Mouse (Mus musculus): ENCODE data around the gene Pdzd3. TPM values are rescaled to one million over a fixed set of nuclear protein-coding genes. Genes with fewer than 3 reads are reported as not detected.
A peak's percentile ranks its signal among the peaks of the same experiment; 100 is the strongest.

The Pdzd3 gene
- total RNA-seq, 2 experiments from 2014 or later = 0.75 to 0.81 TPM

- DNase-seq (ENCODE audit: low spot score in 2 of 2) = no peak
Observed at GRCm38 (mm10) chr9:44253441-44253840, 2.2 kb upstream of the Pdzd3 start.

DNA sequence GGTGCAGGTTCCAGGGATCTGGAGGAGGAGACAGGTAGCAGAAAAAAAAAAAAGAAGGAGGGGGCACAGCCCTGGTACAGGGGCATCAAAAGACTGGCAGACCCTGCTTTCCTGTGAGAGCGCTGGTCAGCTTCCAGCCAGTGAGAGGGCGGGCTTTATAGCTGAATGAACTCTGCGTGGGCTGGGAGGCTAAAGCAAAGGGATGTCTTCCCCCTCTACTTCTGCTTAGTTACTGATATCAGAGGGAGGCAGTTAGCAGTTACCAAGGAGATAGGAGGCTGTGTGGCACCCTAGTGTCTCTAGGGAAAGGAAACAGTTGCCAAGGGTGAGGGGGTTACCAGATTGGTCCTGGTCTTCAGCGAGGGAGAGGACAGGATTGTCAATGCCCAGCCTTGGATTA lies 826 bp downstream of the Pdzd3 start:
- DNase-seq (ENCODE audit: low spot score in 2 of 2) = no peak

- DNase-seq (ENCODE audit: low spot score in 2 of 2) = peak; percentile 60 to 72
Observed at GRCm38 (mm10) chr9:44249181-44250146, 1.8 kb downstream of the Pdzd3 start.

DNA sequence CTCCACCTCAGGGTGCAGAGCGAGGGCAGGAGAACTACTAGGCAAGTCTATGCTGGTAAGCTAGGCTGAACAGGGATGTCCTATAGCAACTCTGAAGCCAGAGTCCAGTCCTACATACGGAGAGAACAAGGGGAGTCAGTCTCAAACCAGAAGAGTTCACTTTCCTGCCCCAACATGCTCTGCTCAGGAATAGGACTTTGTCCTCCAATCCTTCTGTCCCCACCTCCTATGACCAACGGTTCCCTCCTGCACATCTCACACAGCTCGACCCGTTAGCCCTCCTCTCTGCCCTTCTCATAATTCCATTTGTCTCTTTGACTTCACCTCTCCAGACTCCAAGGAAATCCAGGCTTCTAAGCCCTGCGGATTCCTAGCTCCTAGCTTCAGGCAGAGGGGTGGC lies 3.4 kb downstream of the Pdzd3 start:
- no peak for DNase-seq (ENCODE audit: low spot score in 2 of 2)

DNA sequence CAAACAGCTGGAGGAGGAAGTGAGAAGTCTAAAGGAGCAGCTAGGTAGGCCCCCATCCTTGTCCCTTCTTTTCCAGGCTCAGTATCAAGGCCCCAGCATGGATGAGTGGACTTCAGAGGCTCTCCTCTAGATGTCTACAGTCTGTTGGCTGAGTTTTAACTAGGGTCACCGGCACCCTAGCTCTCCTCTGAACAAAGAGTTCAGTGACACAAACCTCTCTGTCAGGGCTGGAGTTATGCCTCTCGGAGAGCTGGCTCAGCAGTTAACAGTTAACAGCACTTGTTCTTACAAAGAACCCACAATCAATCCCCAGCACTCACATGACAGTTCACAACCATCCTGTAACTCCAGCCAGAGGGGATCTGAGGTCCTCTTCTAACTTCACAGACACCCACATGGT lies 7.7 kb downstream of the Pdzd3 start:
- DNase-seq (ENCODE audit: low spot score in 2 of 2) = no peak

DNA sequence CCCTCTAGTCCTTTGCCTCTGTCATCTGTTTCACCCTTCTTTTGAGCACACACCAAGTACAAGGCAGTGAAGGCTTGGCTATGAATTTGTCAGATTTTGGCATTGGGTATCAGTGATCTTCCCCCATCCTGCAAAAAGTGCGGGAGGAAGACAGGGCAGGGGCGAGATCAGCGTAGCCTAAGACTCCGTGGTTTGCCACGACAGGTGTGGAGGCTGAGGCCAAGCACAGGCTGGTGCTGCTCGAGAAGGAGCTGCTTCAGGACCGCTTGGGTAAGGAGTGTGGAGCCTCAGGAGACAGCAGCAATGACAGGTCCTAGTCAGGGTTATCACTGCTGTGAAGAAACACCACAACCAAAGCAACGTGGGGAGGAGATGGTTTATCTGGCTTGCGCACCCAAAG lies 9.9 kb downstream of the Pdzd3 start:
- DNase-seq (ENCODE audit: low spot score in 2 of 2) = no peak

- no peak for DNase-seq (ENCODE audit: low spot score in 2 of 2)
Observed at GRCm38 (mm10) chr9:44240911-44241310, 10.4 kb downstream of the Pdzd3 start.

DNA sequence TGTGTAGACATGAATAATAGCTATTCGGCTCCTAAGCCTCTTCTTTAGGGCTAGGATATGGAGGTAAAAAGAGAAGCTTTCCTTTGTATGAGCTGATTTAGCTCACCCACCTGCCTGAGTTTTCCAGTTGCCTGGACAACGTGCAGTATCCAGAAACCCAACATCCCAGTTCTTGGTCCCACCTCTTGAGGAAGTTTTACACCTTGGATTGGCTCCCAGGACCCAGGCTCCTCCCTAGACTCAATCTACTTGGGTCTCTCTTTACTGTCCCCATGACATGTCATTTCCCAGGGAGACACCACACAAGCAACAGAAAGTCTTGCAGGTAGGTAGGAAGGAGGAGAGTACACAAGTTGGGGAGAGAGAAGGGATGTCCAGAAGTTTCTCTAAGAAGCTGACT lies 10.9 kb downstream of the Pdzd3 start, which contains the start of gene Ccdc153:
Ccdc153 (plus strand) TSS at position 278 of the 400 bp plus-strand sequence.
- no peak for DNase-seq (ENCODE audit: low spot score in 2 of 2)

GRCm38 (mm10) chr9:44239447-44239846 lies 11.8 kb downstream of the Pdzd3 start:
- DNase-seq (ENCODE audit: low spot score in 2 of 2) = peak in 1 of 2 experiments; percentile 60

DNA sequence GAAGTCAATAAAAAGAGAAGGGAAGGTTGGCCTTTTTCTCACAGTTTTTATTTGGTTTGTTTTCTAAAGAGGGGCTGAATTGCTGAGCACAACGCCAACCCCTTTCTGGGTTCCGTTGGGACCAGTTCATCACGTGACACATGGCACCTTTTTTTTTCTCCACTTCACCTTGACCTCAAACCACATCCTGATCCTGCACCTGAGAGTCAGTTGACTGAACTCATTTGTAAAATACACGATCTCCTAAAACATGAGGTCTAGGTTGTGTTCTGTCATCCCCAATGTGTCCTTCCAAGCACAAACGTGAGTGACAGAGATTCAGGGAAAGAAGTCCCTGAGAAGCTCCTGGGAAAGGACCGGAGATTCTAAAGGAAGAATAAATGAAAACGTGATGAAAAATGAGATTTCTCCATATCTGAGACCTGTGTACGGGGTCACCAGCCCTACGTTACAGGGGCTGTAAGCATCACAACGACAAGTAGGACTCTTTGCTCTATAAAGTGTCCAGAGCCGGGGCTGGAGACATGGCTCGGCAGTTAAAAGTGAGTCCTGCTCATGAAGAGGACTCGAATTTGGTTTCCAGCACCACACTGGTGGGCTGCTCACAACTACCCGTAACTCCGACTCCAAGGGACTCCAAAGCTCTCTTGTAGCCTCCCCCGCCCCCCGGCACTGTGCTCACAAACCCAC lies 12.6 kb downstream of the Pdzd3 start:
- DNase-seq (ENCODE audit: low spot score in 2 of 2) = no peak

DNA sequence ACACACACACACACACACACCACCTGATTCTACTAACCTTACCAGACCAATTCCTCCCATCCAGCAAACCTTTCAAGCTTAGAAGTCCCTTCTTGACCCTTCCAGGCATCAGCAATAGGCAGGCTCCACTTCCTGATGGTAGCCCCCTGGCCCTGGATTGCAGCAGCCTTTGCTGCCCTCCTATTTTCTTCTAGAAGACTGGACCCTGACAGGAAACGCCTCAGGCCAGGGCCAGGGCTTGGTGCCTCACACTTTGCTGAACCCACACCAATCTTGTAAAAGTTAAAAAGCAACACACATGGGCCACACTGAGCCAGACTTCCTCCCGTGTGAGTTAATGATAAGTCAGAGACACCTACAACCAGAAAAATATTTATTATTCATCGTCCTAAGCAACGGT lies 14.1 kb downstream of the Pdzd3 start:
- no peak for DNase-seq (ENCODE audit: low spot score in 2 of 2)

GRCm38 (mm10) chr9:44236601-44237000 lies 14.7 kb downstream of the Pdzd3 start:
- DNase-seq (ENCODE audit: low spot score in 2 of 2) = no peak

GRCm38 (mm10) chr9:44234479-44235427 lies 16.5 kb downstream of the Pdzd3 start:
- peak; percentile 45 to 57 for DNase-seq (ENCODE audit: low spot score in 2 of 2)

DNA sequence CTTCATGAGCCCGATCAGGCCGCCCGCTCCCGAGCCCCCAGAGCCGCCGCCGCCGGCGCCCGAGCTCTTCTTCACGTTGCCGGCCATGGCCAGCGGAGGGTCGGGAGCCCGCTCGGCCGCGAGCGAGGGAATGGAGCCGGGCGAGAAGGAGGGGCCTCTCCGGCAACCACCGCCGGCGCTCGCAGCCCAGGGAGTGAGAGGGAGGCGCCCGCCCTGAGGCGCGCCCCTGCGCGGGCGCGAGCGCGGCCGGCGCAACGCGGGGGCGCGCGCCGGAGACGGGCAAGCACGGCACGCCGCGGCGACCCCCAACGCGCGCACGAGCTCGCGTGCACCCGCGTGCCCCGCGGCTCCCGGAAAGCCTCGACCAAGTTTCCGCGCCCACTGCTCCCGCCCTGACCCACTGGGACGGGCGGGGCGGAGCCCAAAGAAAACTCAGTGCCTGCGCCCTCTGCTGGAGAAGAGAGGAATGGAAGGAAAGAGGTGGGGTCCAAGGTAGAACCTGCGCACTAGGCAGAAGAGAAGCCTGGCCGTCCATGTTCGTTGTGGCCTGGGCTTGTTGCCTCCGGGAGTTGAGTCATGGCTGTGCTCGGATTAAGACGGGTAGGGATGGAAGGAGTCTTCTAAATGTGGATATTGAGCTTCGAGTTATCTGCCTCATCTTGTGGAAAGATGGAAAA lies 17.3 kb downstream of the Pdzd3 start, which contains the start of gene Cbl:
Cbl (minus strand) TSS at position 248 of the 677 bp plus-strand sequence.
- DNase-seq (ENCODE audit: low spot score in 2 of 2) = peak; percentile 99 to 100

DNA sequence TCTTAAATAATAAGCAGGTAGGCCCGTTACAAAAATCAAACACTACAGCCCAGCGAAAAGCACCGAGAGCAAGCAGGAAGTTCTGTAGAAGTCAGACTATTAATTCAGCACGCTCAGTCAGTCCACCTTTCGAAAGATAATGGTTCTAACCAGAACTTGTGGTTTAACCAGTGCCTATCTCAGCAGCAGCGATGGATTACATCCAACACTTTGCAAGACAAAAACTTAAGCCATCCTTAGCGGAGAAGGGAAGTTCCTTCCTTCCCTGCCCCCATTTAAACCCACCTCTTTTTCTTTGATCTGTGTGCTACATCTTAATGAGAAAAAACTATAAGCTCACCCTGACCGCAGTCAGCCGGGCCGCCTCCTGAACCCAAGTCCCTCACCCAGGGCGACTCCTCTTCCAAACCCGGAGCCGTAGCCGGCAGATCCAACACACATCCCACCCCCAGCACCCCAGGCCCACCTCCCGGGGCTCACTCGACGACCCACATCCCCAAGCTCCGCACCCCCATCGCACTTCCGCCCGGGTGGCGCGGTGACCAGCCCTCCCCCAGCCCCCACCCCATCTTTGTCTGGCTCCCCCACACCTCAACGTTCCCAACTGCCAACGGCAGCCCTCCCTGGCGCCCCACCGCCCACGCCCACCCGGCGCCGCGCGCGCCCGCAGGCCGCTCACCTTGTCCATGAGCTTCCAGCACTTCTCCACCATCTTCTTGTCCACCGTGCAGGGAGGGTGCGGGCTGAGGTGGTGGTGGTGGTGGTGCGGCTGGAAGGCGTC lies 18.1 kb downstream of the Pdzd3 start:
- peak in 1 of 2 experiments; percentile 17 for DNase-seq (ENCODE audit: low spot score in 2 of 2)

DNA sequence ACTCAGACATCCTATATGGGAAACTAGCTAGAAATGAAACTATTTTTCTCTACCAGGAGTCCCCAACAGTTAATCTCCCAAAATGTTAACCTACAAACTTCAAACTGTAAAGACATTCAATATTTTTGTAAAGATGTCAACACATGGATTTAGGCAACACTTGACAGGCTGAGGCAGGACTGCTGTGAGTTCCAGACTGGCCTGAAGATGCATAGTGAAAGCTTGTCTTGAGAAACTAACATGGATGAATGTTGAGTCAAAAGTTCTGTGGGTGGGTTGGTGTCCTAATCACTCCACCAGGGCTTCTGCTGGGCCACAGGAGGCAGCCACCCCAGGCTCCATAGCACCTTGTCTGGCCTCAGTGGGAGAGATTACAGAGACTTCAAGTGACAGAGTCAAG lies 19.7 kb downstream of the Pdzd3 start:
- no peak for DNase-seq (ENCODE audit: low spot score in 2 of 2)

- DNase-seq (ENCODE audit: low spot score in 2 of 2) = no peak
Observed at GRCm38 (mm10) chr9:44225993-44226392, 25.3 kb downstream of the Pdzd3 start.

GRCm38 (mm10) chr9:44213538-44213937 lies 37.7 kb downstream of the Pdzd3 start:
- DNase-seq (ENCODE audit: low spot score in 2 of 2) = no peak

DNA sequence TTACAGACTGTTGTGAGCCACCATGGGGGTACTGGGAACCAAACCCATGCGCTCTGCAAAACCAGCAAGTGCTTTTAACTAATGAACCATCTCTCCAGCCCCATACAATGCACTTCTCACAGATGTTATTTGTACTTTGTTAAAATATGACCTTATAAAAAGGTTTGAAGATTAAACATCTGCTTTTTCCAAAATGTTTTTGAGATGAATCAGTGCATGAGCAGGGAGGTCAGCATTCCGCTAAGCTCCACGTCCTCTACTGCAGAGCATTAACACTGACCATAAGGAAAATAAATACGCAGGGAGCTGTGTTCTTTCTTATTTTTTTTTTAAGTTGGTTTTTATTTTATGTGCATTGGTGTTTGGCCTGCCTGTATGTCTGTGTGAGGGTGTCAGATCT lies 38.9 kb downstream of the Pdzd3 start:
- no peak for DNase-seq (ENCODE audit: low spot score in 2 of 2)

GRCm38 (mm10) chr9:44209416-44209815 lies 41.9 kb downstream of the Pdzd3 start:
- no peak for DNase-seq (ENCODE audit: low spot score in 2 of 2)

Data from left cerebral cortex, adult 18-20 months (tissue).